Mouse (Mus musculus): ENCODE results near the gene Lrp11.
A peak's percentile ranks its signal among the peaks of the same experiment; 100 is the strongest.
"Not testable (repeated sequence)": the region's sequence is repeated elsewhere in the genome, so short reads cannot be mapped to it uniquely, and the experiment has no call there.

Lrp11 gene

GRCm38 (mm10) chr10:7589592-7590233 is at the start of gene Lrp11:
TSS of gene Lrp11 (plus strand) at chr10:7589800.
- DNase-seq = peak; percentile 91

GRCm38 (mm10) chr10:7578002-7578401 is 11.6 kb upstream of the Lrp11 start:
- DNase-seq = peak; percentile 51

DNA sequence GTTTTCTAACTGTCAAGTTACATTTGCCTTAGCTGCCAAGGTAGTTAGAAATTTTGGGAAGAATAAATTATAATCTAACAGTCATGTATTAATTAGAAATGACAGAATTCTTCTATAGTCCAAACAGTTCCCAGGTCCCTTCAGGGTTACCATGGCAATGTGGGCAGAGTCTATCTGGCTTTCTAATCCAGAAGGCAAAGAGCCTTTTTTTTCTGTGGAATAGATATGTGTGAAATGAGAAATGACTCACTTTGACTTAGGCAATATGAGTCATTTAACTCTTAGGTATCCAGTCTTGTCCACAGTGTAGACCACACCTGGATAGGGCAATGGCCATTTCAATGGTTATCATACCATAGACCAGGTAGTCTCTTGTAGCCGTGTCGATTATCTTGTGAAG is 8.2 kb upstream of the Lrp11 start:
- no peak for DNase-seq

GRCm38 (mm10) chr10:7582157-7582890 is 7.3 kb upstream of the Lrp11 start:
- DNase-seq = no peak

- DNase-seq = no peak
These were observed 6.6 kb upstream of the Lrp11 start for GRCm38 (mm10) chr10:7582891-7583557.

GRCm38 (mm10) chr10:7586771-7587170 is 2.8 kb upstream of the Lrp11 start:
- DNase-seq = no peak

DNA sequence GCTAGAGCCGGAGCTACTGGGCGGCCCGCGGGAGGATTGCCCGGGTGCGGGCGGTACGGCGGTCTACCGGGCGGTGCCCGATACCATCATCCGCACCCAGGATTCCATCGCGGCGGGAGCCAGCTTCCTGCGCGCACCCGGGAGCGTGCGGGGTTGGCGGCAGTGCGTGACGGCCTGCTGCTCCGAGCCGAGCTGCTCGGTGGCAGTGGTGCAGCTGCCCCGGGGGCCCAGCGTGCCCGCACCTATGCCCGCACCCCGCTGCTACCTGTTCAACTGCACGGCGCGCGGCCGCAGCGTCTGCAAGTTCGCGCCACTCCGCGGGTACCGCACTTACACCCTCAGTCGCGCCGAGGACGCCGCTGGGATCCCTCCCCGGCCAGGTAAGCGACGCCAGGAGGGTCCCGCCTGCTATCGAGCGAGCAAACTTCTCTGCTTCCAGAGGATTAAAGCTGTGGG is 662 bp downstream of the Lrp11 start:
- DNase-seq = peak; percentile 46

DNA sequence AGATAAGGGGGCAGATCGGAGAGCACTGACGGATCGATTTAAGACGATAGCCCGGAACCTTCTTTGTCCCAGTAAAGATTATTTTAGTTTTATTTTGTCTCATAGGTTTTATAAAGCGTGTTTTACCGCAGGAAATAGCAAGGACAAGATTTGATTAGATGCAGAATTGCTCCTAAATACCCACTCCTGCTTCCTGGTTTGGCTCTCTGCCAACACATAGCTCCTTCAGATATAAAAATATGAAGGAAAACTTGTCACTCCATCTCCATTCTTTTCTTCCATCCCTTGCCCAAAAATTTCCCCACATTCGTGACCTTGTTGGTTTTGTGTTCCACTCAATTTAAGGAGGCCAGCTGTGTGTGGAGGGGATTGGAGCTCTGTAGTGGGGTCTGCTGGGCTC is 1.2 kb downstream of the Lrp11 start:
- no peak for DNase-seq

DNA sequence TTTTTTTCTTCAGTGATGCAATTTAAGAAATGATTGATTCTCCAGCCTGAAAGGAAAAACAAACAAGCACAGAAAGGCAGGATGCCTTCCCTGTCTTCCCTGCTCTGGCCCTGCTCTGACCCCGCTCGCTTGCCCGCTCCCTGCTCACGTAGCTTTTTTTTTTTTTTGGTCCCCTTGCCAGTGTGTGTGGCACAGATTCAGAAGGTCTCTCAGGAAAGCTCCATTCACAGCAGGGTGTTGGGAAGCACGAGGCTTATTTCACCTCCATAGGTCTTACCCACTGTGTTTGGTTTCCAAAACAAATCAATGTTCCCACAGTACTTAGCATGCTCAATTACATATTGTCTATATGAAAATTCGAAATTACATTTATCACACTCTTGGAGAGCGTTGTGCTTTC is 5.2 kb downstream of the Lrp11 start:
- DNase-seq = no peak

- DNase-seq = no peak
These were observed 6.7 kb downstream of the Lrp11 start for GRCm38 (mm10) chr10:7596251-7596650.

GRCm38 (mm10) chr10:7598177-7598576 is 8.6 kb downstream of the Lrp11 start:
- DNase-seq = no peak

GRCm38 (mm10) chr10:7600647-7601046 is 11.0 kb downstream of the Lrp11 start:
- peak; percentile 51 for DNase-seq

DNA sequence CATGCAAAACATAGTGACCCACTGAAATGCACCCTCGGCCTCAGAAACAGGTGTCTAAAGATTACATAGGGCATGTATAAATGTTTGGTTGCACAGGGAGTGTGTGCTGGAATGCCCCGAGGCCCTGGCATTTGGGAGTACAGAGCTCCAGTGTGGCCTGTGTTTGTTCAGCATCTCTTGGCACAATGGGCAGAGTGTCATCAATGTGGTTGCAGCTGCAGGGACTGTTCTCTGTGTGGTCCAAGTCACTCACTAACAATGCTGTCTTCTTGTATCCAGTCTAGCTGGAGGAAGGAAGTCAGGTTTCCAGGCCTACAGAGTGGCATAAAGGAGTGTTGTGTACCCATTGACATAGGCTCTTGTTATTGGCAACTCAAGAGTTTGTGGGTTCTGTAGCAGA is 15.6 kb downstream of the Lrp11 start:
- peak; percentile 31 for DNase-seq

- no peak for DNase-seq
These were observed 16.8 kb downstream of the Lrp11 start for GRCm38 (mm10) chr10:7606437-7606836.

DNA sequence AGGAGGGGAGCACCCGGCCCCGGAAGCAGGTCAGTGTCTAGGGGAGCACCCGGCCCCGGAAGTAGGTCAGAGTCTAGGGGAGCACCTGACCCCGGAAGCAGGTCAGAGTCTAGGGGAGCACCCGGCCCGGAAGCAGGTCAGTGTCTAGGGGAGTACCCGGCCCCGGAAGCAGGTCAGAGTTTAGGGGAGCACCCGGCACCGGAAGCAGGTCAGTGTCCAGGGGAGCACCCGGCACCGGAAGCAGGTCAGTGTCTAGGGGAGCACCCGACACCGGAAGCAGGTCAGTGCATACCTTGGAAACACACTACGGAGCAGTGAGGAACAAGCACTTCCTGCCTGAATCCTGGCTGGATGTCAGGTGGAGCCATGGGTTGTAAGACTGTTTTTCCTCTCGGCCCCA is 19.0 kb downstream of the Lrp11 start:
- no peak for DNase-seq

DNA sequence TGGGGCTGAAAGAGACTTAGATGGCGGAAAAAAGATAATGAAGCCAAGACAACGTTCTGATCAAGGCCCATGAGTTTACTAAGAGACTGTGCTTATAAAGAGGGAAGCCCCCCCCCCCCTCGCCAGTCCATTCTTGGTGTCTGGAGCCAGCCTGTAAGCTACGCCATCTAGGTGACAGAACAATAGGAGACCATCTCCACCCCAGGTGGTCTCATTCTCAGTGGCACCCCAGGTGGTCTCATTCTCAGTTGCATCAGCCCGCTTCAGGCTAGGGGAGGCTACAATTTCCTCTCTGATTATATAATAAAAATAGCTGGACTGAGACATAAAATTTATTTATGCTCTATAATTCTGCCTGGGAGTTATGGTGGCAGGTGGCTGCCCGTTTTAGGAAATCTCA is 22.0 kb downstream of the Lrp11 start:
- no peak for DNase-seq

DNA sequence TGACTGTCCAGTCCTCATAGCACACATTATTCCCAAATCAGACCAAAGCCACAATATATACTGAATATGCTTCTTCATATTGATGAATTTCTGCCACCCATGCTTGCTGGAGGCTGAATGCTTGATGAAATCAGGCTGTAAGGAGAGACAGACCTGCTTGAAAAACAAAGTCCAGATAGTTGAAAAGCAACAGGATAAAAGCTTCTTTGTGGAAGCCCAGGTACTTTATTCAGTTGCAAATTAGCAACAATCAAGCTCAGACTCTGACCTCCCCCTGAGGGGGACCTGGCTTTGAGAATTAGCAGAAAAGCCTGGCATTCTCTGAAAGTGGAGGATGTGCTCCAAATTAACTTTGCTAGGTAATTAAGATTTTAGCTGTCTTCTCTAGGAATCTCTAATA is 22.6 kb downstream of the Lrp11 start:
- DNase-seq = not testable (repeated sequence)

- no peak for DNase-seq
These were observed 25.2 kb downstream of the Lrp11 start for GRCm38 (mm10) chr10:7614834-7615233.

GRCm38 (mm10) chr10:7617146-7617545 is 27.5 kb downstream of the Lrp11 start:
- not testable (repeated sequence) for DNase-seq

DNA sequence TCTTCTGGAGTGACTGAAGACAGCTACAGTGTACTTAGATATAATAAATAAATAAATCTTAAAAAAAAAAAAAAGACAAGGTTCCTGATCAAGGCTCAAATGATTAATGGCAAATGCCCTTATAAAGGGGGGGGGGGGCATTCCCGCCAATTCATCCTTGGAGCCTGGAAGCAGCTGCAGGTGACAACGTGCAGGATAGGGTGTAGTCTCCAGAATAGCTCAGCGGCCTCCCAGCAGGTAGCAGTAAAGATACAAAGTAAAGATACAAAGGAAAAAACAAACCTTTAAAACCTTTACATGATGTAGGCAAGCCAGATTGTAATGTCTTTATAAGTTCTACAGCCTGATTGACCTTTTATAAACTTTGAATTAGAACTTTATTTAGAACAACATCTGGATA is 28.0 kb downstream of the Lrp11 start:
- not testable (repeated sequence) for DNase-seq

- no peak for DNase-seq
These were observed 30.2 kb downstream of the Lrp11 start for GRCm38 (mm10) chr10:7619821-7620241.

- DNase-seq = no peak
These were observed 31.1 kb downstream of the Lrp11 start for GRCm38 (mm10) chr10:7620723-7621122.

DNA sequence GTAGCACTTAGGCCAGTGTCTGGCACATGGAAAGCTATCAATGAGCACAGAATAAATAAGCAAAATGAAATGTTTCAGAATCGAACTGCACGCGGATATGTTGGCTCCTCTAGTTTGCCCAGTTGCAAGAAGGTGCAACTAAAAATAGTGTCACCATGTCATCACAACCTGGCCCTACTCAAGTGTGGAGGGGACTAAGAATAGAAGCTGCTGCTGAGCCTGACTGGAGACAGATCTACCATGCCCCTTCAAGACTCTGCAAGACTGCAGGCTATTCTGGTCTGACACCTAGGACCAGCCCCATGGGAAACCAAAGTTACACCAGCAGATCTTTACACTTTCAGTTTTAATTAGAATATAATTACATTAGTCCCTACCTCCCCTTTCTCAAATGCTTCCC is 32.8 kb downstream of the Lrp11 start:
- no peak for DNase-seq
